Mouse (Mus musculus) hindbrain, embryonic 16.5 days (tissue): Measurements from ENCODE around the gene Gm9945. TPM values are rescaled to one million over a fixed set of nuclear protein-coding genes. Genes with fewer than 3 reads are reported as not detected.

ENCODE experiments used
- ATAC-seq: fragments of 200-750 bp; cut with Nextera tagmentation; 2 replicates; pipeline ENCODE4 v1.8.0; 2017; ENCODE audit warnings: moderate TSS enrichment, moderate library complexity
- H3K27ac ChIP-seq: fragments of 300-500 bp; sonication (generic); 2 replicates; pipeline ENCODE4 v1.5.1; 2014; ENCODE audit warnings: low read depth, mild to moderate bottlenecking, control low read depth, low read length, moderate library complexity
- H3K27me3 ChIP-seq: fragments of 300-500 bp; sonication (generic); replicated peaks from 2 replicates; pipeline ENCODE4 v1.6.1; 2014; ENCODE audit warnings: low read length; ENCODE audit not compliant: control insufficient read depth, insufficient read depth
- H3K36me3 ChIP-seq: fragments of 300-500 bp; sonication (generic); 2 replicates; pipeline ENCODE4 v1.6.1; 2014; ENCODE audit warnings: mild to moderate bottlenecking, low read length, moderate library complexity, mixed read lengths; ENCODE audit not compliant: control insufficient read depth, insufficient read depth
- H3K4me1 ChIP-seq: fragments of 300-500 bp; sonication (generic); 2 replicates; pipeline ENCODE4 v1.6.1; 2014; ENCODE audit warnings: low read depth, low read length; ENCODE audit not compliant: control insufficient read depth, insufficient read depth
- H3K4me2 ChIP-seq: fragments of 300-500 bp; sonication (generic); 2 replicates; pipeline ENCODE4 v1.6.1; 2014; ENCODE audit warnings: mild to moderate bottlenecking, low read length, control low read depth, moderate library complexity
- H3K4me3 ChIP-seq: fragments of 300-500 bp; sonication (generic); 2 replicates; pipeline ENCODE4 v1.5.1; 2014; ENCODE audit warnings: mild to moderate bottlenecking, low read length, control low read depth, moderate library complexity
- H3K9ac ChIP-seq: fragments of 300-500 bp; sonication (generic); 2 replicates; pipeline ENCODE4 v1.6.1; 2014; ENCODE audit warnings: low read depth, mild to moderate bottlenecking, control low read depth, low read length, moderate library complexity
- H3K9me3 ChIP-seq: fragments of 300-500 bp; sonication (generic); 2 replicates; pipeline ENCODE4 v1.6.1; 2014; ENCODE audit warnings: mild to moderate bottlenecking, low read length, moderate library complexity; ENCODE audit not compliant: control insufficient read depth
- WGBS: fragments of 180-500 bp; shearing (Covaris S2); extraction: QIAGEN DNeasy Blood & Tissue Kit; methylation state at CpG from one replicate; pipeline ENCODE4 v1.1.7; 2014; 5-methylcytosine and 5-hydroxymethylcytosine counted together
- polyA plus RNA-seq: library from polyadenylated mRNA; unstranded; fragments of >200 nt; fragmentation: Nextera tagmentation; extraction: Ambion mirVana; gene quantifications from 2 replicates; pipeline ENCODE4 v1.2.1, GENCODE M21; 2015

Gene Gm9945
- polyA plus RNA-seq, 1 experiment from 2014 or later = 0.34 TPM

- Histone ChIP-seq H3K36me3 (no peaks in the 10 kb centered on the region), H3K27ac (no peak overlapping the region), H3K4me1 (peaks cover 5% of the 10 kb centered on the region), H3K9ac (peak overlapping the region; percentile 58), H3K27me3 (peaks cover 36% of the 10 kb centered on the region), H3K4me3 (peak overlapping the region; percentile 45), H3K9me3 (no peaks in the 10 kb centered on the region), H3K4me2 (peak overlapping the region; percentile 80)
- 6% methylated on average over 28 of the region's 29 CpGs for WGBS
- ATAC-seq = no peak
Measured at GRCm38 (mm10) chr11:53457372-53457954, 22.5 kb upstream of the Gm9945 start.

- 63% methylated on average over 3 of the region's 3 CpGs for WGBS
- Histone ChIP-seq H3K9ac (no peak overlapping the region), H3K4me3 (no peak overlapping the region), H3K4me2 (no peak overlapping the region), H3K36me3 (no peaks in the 10 kb centered on the region), H3K27me3 (peaks cover 50% of the 10 kb centered on the region), H3K27ac (no peak overlapping the region), H3K9me3 (no peaks in the 10 kb centered on the region), H3K4me1 (peaks cover 14% of the 10 kb centered on the region)
- ATAC-seq = no peak
Measured at GRCm38 (mm10) chr11:53458996-53459395, 21.0 kb upstream of the Gm9945 start.

- no peak for ATAC-seq
- Histone ChIP-seq H3K4me1 (peaks cover 14% of the 10 kb centered on the region), H3K9me3 (no peaks in the 10 kb centered on the region), H3K4me2 (no peak overlapping the region), H3K27me3 (peaks cover 59% of the 10 kb centered on the region), H3K4me3 (no peak overlapping the region), H3K27ac (no peak overlapping the region), H3K36me3 (no peaks in the 10 kb centered on the region), H3K9ac (no peak overlapping the region)
- 87% methylated on average over 3 of the region's 3 CpGs for WGBS
Measured at GRCm38 (mm10) chr11:53460192-53460591, 19.8 kb upstream of the Gm9945 start.

GRCm38 (mm10) chr11:53461727-53462126, 18.2 kb upstream of the Gm9945 start:
- WGBS = 18% methylated on average over 5 of the region's 5 CpGs
- H3K4me3 ChIP-seq = no peak overlapping the region
- ATAC-seq = no peak
- no peak overlapping the region for H3K27ac ChIP-seq
- H3K4me2 ChIP-seq = no peak overlapping the region
- no peaks in the 10 kb centered on the region for H3K9me3 ChIP-seq
- H3K36me3 ChIP-seq = no peaks in the 10 kb centered on the region
- peaks cover 21% of the 10 kb centered on the region for H3K4me1 ChIP-seq
- H3K27me3 ChIP-seq = peaks cover 62% of the 10 kb centered on the region
- no peak overlapping the region for H3K9ac ChIP-seq

GRCm38 (mm10) chr11:53463551-53464424, 16.2 kb upstream of the Gm9945 start:
- no peak overlapping the region for H3K27ac ChIP-seq
- ATAC-seq = no peak
- no peaks in the 10 kb centered on the region for H3K36me3 ChIP-seq
- H3K4me2 ChIP-seq = peak overlapping the region; percentile 93
- H3K27me3 ChIP-seq = peaks cover 62% of the 10 kb centered on the region
- peaks cover 17% of the 10 kb centered on the region for H3K4me1 ChIP-seq
- peak overlapping the region; percentile 46 for H3K4me3 ChIP-seq
- H3K9me3 ChIP-seq = no peaks in the 10 kb centered on the region
- WGBS = 8% methylated on average over 55 of the region's 55 CpGs
- H3K9ac ChIP-seq = peak overlapping the region; percentile 54

- H3K9ac ChIP-seq = peak overlapping the region; percentile 69
- no peak overlapping the region for H3K27ac ChIP-seq
- no peaks in the 10 kb centered on the region for H3K36me3 ChIP-seq
- peaks cover 55% of the 10 kb centered on the region for H3K27me3 ChIP-seq
- peaks cover 31% of the 10 kb centered on the region for H3K4me1 ChIP-seq
- WGBS = 7% methylated on average over 40 of the region's 40 CpGs
- H3K4me3 ChIP-seq = peak overlapping the region; percentile 41
- H3K9me3 ChIP-seq = no peaks in the 10 kb centered on the region
- H3K4me2 ChIP-seq = peak overlapping the region; percentile 64
- ATAC-seq = peak; percentile 74
Measured at GRCm38 (mm10) chr11:53466231-53466971, 13.6 kb upstream of the Gm9945 start.

- Histone ChIP-seq H3K36me3 (no peaks in the 10 kb centered on the region), H3K27ac (no peak overlapping the region; the same call in 1 of the 2 replicates), H3K4me3 (no peak overlapping the region; the same call in none of the 2 replicates), H3K9me3 (no peaks in the 10 kb centered on the region), H3K9ac (no peak overlapping the region; the same call in 1 of the 2 replicates), H3K4me1 (peaks cover 22% of the 10 kb centered on the region), H3K4me2 (peak overlapping the region; percentile 59), H3K27me3 (peaks cover 30% of the 10 kb centered on the region)
- 25% methylated on average over 16 of the region's 16 CpGs for WGBS
- 0 out of 2 replicates have a peak, but pooled peaks have one; percentile 3 for ATAC-seq
Measured at GRCm38 (mm10) chr11:53469294-53469967, 10.5 kb upstream of the Gm9945 start.

GRCm38 (mm10) chr11:53469968-53470695, 9.8 kb upstream of the Gm9945 start, which contains the start of gene Gm9837:
Gene Gm9837, minus strand, starts transcription at chr11:53470479.
- Histone ChIP-seq H3K27ac (peak within 1 kb of the TSS; percentile 45), H3K27me3 (peaks cover 23% of the 10 kb centered on the region), H3K9ac (peak within 1 kb of the TSS; percentile 6; the same call in 1 of the 2 replicates), H3K4me1 (peaks cover 22% of the 10 kb centered on the region), H3K36me3 (no peaks in the 10 kb centered on the region), H3K4me2 (peak within 1 kb of the TSS; percentile 59), H3K4me3 (peak within 1 kb of the TSS; percentile 17), H3K9me3 (no peaks in the 10 kb centered on the region)
- 2% methylated on average over 29 of the region's 29 CpGs for WGBS
- peak; percentile 82 for ATAC-seq
